Mouse (Mus musculus): ENCODE results near the gene Baz1a.

GRCm38 (mm10) chr12:54980939-54981338 lies 33.2 kb downstream of the Baz1a start:
- TF ChIP-seq CTCF (IDR thresholded peaks at IDR 0.05) (no peak), EP300 (IDR thresholded peaks at IDR 0.05) (no peak)

All from lung, postnatal 0 days (tissue).